Mouse (Mus musculus): ENCODE results near the gene Map3k12. TPM values are rescaled to one million over a fixed set of nuclear protein-coding genes. Genes with fewer than 3 reads are reported as not detected.
A peak's percentile ranks its signal among the peaks of the same experiment; 100 is the strongest.

The Map3k12 gene
- total RNA-seq, 1 experiment from 2014 or later = 1.3 TPM

DNA sequence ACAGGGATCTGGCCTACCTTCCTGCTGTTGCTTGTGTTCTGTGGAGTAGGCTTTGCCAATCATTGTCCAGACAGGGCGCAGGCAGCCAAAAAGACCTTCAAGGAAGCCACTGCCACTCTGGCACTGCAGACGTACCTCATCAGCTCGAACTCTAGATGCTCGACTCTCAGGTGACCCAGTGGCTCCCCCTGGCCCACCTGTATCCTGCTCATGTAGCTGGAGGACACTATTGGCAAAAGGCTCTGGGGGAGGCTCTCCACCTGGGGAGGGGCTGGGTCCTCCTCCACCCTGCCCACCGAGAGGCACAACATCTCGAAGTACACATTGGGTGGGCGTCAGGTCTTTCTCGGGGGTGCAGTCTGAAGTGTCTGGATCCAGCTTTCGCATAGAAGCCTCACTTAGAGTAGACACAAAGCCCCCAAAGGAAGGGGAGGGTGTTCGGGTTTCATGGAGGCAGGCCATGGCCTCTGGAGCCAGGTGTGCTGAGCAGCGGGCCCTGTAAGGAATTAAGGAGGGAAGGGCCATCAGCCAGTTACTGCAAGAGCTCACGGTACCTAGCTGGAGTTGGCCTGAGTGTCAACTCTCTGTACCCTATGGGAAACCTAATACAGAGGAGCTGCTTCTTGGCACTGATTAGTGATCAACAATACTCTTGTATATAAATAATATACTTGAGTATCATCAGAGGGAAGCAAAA lies 11.6 kb downstream of the Map3k12 start:
- ATAC-seq (replicated peaks; ENCODE audit: low read depth, poor library complexity, severe bottlenecking) = no peak

DNA sequence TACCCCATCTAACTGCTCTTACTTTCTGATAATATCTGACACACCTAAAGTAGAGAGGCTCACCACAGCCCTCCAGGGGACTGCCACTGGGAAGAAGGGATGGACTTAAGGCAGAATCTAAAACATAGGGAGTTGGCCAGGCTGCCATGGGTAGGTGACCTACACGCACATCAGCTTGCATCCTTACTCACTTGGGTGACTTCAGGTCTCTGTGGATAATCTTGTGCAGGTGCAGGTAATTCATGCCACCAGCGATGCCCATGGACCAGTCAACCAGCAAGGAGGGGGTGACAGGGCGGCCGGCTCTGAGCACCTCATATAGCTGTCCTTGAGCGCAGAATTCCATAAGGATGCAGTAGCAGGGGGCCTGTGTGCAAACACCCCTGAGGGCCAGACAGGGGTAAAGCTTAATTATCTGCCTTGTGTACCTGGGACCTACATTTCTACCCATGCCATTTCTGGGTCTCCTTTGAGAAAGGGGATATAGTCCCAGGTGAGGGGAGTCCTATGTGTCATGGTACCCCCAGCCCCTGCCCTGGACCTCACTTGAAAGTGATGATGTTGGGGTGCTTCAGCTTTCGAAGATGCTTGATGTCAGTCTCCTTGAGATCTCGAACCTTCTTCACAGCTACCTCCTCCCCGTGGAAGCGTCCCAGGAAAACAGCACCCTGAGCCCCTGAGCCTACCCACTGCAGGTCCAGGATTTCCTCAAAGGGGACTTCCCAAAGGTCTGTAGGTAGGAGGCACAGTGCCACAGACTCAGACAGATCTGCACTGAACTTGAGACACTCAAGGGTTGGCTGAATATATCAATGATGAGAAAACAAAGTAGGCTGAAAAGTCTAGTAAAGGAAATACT lies 12.7 kb downstream of the Map3k12 start:
- ATAC-seq (replicated peaks; ENCODE audit: low read depth, poor library complexity, severe bottlenecking) = no peak

GRCm38 (mm10) chr15:102503447-102503846 lies 13.4 kb downstream of the Map3k12 start, which contains the start of gene Gm10337:
TSS of gene Gm10337 (plus strand) at chr15:102503722.
- no peak for ATAC-seq (replicated peaks; ENCODE audit: low read depth, poor library complexity, severe bottlenecking)

DNA sequence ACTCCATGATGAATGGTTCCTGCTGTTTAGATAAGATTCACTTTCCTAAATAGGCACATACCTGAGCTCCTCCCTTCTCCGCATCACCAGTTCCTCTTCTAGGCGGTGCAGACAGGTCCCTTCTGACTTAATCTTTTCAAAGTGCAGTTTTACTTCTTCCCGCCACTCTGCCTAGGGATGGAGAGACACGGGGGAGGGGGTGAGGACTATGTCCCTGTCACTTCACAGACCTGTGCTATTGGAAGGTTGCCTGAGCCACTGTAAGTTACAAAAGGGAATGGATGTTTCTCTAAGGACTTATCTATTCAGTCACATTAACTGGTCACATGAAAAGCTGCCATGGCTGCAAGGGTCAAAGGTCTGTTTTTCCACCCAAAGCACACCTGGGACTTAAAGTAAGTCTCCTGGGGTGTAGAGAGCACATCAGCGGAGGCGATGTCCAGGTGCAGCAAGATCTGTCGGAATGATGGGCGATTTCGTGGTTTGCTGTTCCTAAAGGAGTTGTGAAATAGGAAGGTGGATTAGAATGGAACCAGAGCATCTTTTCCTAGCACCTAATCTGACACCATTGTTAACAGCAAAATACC lies 14.5 kb downstream of the Map3k12 start:
- ATAC-seq (replicated peaks; ENCODE audit: low read depth, poor library complexity, severe bottlenecking) = no peak

DNA sequence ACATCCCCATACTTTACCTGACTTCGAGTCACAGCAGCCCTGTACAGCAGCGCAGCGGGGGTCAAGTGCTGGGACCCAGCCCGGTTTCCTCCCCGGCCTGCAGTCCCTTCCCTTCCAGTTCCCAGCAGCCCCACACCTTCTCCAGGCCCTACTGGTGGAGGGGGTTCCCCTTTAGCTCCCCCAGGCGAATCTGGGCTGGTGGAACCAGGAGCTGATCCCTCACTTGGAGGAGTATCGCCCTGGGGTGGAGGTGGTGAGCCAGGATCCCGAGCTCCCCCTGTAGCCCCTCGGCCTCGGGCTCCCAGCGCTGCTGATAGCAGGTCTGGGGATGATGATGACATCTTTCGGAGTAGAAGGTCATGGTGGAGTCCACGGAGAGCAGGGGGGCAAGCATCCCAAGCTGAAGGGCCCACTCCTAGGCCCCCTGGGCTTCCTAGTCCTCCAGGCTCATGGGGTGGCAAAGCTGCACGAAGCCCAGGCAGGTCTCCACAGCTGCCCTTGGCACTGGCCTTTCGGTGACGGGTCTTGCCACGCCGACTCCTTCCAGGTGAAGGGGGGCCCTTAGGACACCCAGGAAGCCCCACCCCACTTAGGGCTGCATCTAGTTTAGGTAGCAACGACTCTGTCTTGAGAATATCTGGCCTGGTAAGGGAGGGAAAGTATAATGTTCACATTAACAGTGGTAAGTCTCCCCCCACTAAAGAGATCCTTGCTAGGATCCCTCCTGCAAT lies 15.6 kb downstream of the Map3k12 start:
- ATAC-seq (replicated peaks; ENCODE audit: low read depth, poor library complexity, severe bottlenecking) = no peak

DNA sequence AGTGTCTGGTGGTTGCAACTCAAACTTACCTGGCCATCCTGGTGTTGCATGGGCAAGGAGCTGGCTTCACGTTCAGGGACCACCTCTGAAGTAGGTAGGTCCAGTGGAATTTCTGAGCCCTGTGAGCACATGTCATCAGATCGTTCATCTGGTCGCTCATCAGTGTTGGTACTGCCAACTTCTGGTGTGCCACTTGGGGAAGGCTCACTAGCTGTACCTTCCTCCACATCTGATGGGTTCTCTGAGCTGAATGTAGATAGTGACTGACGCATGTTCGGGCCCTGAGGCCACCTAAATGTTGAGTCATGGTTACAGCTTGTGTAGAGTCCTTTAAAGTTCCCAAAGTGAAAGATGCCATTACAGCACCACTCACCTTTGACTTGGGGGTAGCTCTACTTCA lies 16.4 kb downstream of the Map3k12 start:
- ATAC-seq (replicated peaks; ENCODE audit: low read depth, poor library complexity, severe bottlenecking) = no peak

GRCm38 (mm10) chr15:102499851-102500250 lies 17.0 kb downstream of the Map3k12 start:
- no peak for ATAC-seq (replicated peaks; ENCODE audit: low read depth, poor library complexity, severe bottlenecking)

GRCm38 (mm10) chr15:102499370-102499769 lies 17.5 kb downstream of the Map3k12 start:
- 0 out of 2 replicates have a peak, but pooled peaks have one; percentile 25 for ATAC-seq (replicated peaks; ENCODE audit: low read depth, poor library complexity, severe bottlenecking)

GRCm38 (mm10) chr15:102498322-102498721 lies 18.5 kb downstream of the Map3k12 start:
- no peak for ATAC-seq (replicated peaks; ENCODE audit: low read depth, poor library complexity, severe bottlenecking)

GRCm38 (mm10) chr15:102487664-102488063 lies 29.2 kb downstream of the Map3k12 start:
- ATAC-seq (replicated peaks; ENCODE audit: low read depth, poor library complexity, severe bottlenecking) = no peak

- no peak for ATAC-seq (replicated peaks; ENCODE audit: low read depth, poor library complexity, severe bottlenecking)
Measured at GRCm38 (mm10) chr15:102485853-102486252, 31.0 kb downstream of the Map3k12 start.

GRCm38 (mm10) chr15:102483136-102483535 lies 33.7 kb downstream of the Map3k12 start:
- ATAC-seq (replicated peaks; ENCODE audit: low read depth, poor library complexity, severe bottlenecking) = no peak

DNA sequence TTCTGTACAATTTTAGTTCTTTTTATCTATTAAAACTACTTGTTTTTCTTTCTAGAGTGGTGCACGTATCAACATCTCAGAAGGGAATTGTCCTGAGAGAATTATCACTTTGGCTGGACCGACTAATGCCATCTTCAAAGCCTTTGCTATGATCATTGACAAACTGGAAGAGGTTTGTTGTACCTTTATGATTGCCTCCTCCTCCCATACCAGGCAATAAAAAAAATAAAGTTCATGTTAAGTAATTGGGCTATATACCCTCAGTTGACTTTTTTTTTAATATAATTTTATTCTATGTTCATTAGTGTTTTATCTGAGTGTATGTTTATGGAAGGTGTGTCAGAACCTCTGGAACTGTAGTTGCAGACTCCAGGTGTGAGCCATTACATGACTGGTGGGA lies 42.3 kb downstream of the Map3k12 start:
- no peak for ATAC-seq (replicated peaks; ENCODE audit: low read depth, poor library complexity, severe bottlenecking)

- ATAC-seq (replicated peaks; ENCODE audit: low read depth, poor library complexity, severe bottlenecking) = no peak
Measured at GRCm38 (mm10) chr15:102473246-102473645, 43.6 kb downstream of the Map3k12 start.

DNA sequence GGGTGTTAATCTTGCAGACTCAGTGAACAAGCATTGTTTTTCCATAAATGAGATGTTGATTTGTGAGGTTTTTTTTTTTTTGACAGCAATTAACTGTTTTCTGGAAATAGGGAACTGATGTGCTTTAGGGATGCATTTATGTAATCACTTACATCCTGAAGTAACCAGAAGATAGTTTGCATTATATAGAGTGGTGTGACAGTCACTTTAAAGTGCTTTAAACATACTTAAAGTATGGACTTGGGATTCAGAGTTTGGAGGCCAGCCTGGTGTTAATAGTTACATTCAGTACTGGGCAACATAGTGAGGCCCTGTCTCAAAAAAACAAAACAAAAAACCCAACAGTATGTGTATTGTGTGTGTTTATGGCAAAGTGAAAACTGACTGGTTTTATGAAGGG lies 45.1 kb downstream of the Map3k12 start:
- ATAC-seq (replicated peaks; ENCODE audit: low read depth, poor library complexity, severe bottlenecking) = no peak

DNA sequence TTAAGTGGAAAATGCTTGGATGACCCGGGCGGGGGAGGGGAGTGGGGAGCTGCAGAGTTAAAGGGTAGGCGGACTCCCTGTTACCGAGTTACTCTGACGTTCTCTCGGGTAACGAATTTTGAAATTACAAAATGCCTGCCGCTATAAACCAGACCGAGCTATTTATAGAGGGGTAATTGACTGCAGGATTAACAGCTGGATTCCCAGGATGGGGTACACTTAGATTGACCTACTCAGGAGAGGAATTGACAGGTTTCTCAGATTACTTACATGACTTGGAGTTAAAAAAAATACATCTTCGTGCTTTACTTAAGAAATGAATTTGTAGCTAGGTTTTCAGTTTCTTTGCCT lies 45.6 kb downstream of the Map3k12 start:
- peak; percentile 12; the same call in 1 of the 2 replicates for ATAC-seq (replicated peaks; ENCODE audit: low read depth, poor library complexity, severe bottlenecking)

DNA sequence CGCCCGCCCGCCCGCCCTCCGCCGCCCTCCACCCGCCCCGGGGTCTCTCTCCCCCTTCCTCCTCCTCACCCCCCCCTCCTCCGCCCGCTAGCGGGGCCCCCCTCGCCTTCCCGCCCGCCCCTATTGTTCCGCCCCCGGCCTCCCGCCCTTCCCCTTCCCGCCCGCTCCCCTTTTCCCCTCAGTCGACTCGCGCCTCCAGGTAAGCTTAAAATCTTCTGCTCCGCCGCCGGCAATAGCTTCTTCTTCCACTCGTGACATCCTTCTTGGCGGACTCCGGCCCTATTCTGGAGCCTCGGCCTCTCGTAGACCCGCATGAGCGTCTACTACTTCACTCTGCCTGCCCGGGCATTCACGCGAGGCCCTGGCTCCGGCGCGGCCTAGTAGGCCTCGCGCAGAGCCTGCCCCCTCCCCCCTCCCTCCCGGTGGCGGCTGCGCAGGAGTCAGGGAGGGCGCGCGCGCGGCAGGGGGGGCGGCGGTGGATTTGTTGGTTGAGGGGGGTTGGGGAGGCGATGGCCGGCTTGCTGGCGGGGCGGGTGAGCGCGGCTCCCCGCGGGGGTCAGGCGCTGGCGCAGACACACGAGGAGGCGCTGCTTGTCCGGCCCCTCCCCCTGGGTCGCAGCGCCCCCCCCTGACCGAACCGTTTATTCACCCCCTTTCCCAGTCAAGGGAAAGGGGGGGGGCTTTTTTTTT lies 46.1 kb downstream of the Map3k12 start:
- peak; percentile 38 for ATAC-seq (replicated peaks; ENCODE audit: low read depth, poor library complexity, severe bottlenecking)

- peak; percentile 99 for ATAC-seq (replicated peaks; ENCODE audit: low read depth, poor library complexity, severe bottlenecking)
Measured at GRCm38 (mm10) chr15:102470183-102470604, 46.7 kb downstream of the Map3k12 start, which contains the start of gene Pcbp2. TSS of gene Pcbp2 (plus strand) at chr15:102470539.

DNA sequence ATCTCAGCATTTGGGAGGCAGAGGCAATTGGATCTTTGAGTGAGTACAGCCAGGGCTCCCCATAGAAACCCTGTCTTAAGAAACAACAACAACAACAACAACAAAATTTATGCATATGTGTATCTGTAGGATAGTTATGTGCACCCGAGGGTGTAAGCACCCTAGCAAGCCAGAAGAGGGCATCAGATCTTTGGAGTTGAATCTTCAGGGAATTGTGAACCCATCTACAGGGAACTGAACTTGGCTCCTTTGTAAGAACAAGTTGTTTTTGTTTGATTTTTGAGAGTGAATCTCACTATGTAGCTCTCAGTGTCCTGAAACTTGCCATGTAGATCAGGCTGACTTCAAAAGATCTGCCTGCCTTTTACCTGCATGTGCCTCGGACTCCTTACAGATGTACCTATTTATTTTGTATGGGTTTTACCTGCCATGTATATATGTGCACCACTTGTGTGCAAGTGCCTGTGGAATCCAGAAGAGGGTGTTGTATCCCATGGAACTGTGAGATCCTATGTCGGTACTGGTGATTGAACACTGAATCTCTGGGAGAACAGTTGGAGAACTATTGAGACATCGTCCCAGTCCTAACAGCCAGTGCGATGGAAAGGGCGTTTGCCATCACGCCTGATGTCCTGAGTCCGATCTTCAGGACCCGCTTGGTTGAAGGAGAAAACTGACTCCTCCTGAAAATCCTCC lies 48.0 kb downstream of the Map3k12 start:
- ATAC-seq (replicated peaks; ENCODE audit: low read depth, poor library complexity, severe bottlenecking) = no peak

Measured in common myeloid progenitor, adult 5-6 weeks (primary cell).